Mouse (Mus musculus) kidney, embryonic 16.5 days (tissue): ENCODE results near the gene Trim54. TPM values are rescaled to one million over a fixed set of nuclear protein-coding genes. Genes with fewer than 3 reads are reported as not detected.
A peak's percentile ranks its signal among the peaks of the same experiment; 100 is the strongest.

Experiments
- ATAC-seq: fragments of 200-750 bp; cut with Nextera tagmentation; 2 replicates; pipeline ENCODE4 v1.8.0; 2017; ENCODE audit warnings: moderate TSS enrichment; ENCODE audit not compliant: low FRiP score, low TSS enrichment
- H3K27ac ChIP-seq: fragments of 300-500 bp; sonication (generic); 2 replicates; pipeline ENCODE4 v1.5.1; 2014; ENCODE audit warnings: low read length
- H3K27me3 ChIP-seq: fragments of 300-500 bp; sonication (generic); 2 replicates; pipeline ENCODE4 v1.6.1; 2014; ENCODE audit warnings: low read length, control low read depth, mixed read lengths; ENCODE audit not compliant: insufficient read depth
- H3K36me3 ChIP-seq: fragments of 300-500 bp; sonication (generic); 2 replicates; pipeline ENCODE4 v1.6.1; 2014; ENCODE audit warnings: low read length, control low read depth, mixed read lengths; ENCODE audit not compliant: insufficient read depth
- H3K4me1 ChIP-seq: fragments of 300-500 bp; sonication (generic); 2 replicates; pipeline ENCODE4 v1.6.1; 2014; ENCODE audit warnings: low read length, control low read depth, mixed read lengths; ENCODE audit not compliant: insufficient read depth
- H3K4me2 ChIP-seq: fragments of 300-500 bp; sonication (generic); replicated peaks from 2 replicates; pipeline ENCODE4 v1.6.1; 2014; ENCODE audit warnings: low read depth, low read length
- H3K4me3 ChIP-seq: fragments of 300-500 bp; sonication (generic); 2 replicates; pipeline ENCODE4 v1.5.1; 2014; ENCODE audit warnings: mild to moderate bottlenecking, low read length
- H3K9ac ChIP-seq: fragments of 300-500 bp; sonication (generic); replicated peaks from 2 replicates; pipeline ENCODE4 v1.6.1; 2014; ENCODE audit warnings: low read length
- H3K9me3 ChIP-seq: fragments of 300-500 bp; sonication (generic); 2 replicates; pipeline ENCODE4 v1.6.1; 2016; ENCODE audit warnings: low read length, control low read depth
- WGBS: fragments of 180-500 bp; shearing (Covaris S2); extraction: QIAGEN DNeasy Blood & Tissue Kit; methylation state at CpG from one replicate; pipeline ENCODE4 v1.1.7; 2014; 5-methylcytosine and 5-hydroxymethylcytosine counted together
- polyA plus RNA-seq: library from polyadenylated mRNA; unstranded; fragments of >200 nt; fragmentation: Nextera tagmentation; extraction: Ambion mirVana; gene quantifications from 2 replicates; pipeline ENCODE4 v1.2.1, GENCODE M21; 2015

Gene Trim54
- polyA plus RNA-seq, 1 experiment from 2014 or later: 0.19 TPM

GRCm38 (mm10) chr5:31082935-31083625 lies 33.4 kb upstream of the Trim54 start:
- peaks cover 2% of the 10 kb centered on the region; the same call in 1 of the 2 replicates for H3K27me3 ChIP-seq
- peaks cover 15% of the 10 kb centered on the region for H3K4me1 ChIP-seq
- no peaks in the 10 kb centered on the region for H3K9me3 ChIP-seq
- H3K4me3 ChIP-seq: no peak overlapping the region
- H3K36me3 ChIP-seq: peaks cover 11% of the 10 kb centered on the region
- H3K27ac ChIP-seq: no peak overlapping the region
- 19% methylated on average over 12 of the region's 12 CpGs for WGBS
- H3K9ac ChIP-seq: peak overlapping the region; percentile 23; the same call in 1 of the 2 replicates
- no peak for ATAC-seq
- peak overlapping the region; percentile 2; the same call in 1 of the 2 replicates for H3K4me2 ChIP-seq

- peak; percentile 72 for ATAC-seq
- Histone ChIP-seq H3K27ac (no peak overlapping the region), H3K4me2 (0 out of 2 replicates have a peak overlapping the region, but pooled peaks have one; percentile 2), H3K9ac (no peak overlapping the region), H3K4me3 (no peak overlapping the region), H3K9me3 (no peaks in the 10 kb centered on the region), H3K27me3 (peaks cover 3% of the 10 kb centered on the region; the same call in 1 of the 2 replicates), H3K4me1 (peaks cover 15% of the 10 kb centered on the region), H3K36me3 (peaks cover 2% of the 10 kb centered on the region; the same call in 1 of the 2 replicates)
- 0% methylated on average over 8 of the region's 8 CpGs for whole genome bisulfite sequencing
Measured at GRCm38 (mm10) chr5:31083949-31084348, 32.6 kb upstream of the Trim54 start.

- Histone ChIP-seq H3K27ac (no peak overlapping the region), H3K4me1 (peaks cover 15% of the 10 kb centered on the region), H3K27me3 (peaks cover 20% of the 10 kb centered on the region), H3K9me3 (no peaks in the 10 kb centered on the region), H3K36me3 (no peaks in the 10 kb centered on the region), H3K9ac (no peak overlapping the region), H3K4me3 (no peak overlapping the region), H3K4me2 (no peak overlapping the region)
- no peak for ATAC-seq
- WGBS: 34% methylated on average over 7 of the region's 7 CpGs
Measured at GRCm38 (mm10) chr5:31086606-31087005, 29.9 kb upstream of the Trim54 start.

- Histone ChIP-seq H3K4me2 (no peak overlapping the region), H3K4me3 (no peak overlapping the region), H3K36me3 (no peaks in the 10 kb centered on the region), H3K9ac (no peak overlapping the region), H3K27ac (no peak overlapping the region), H3K9me3 (no peaks in the 10 kb centered on the region), H3K27me3 (peaks cover 25% of the 10 kb centered on the region), H3K4me1 (peaks cover 15% of the 10 kb centered on the region)
- no peak for ATAC-seq
- WGBS: 73% methylated on average over 2 of the region's 2 CpGs
Measured at GRCm38 (mm10) chr5:31087131-31087530, 29.4 kb upstream of the Trim54 start.

GRCm38 (mm10) chr5:31092231-31092975 lies 24.1 kb upstream of the Trim54 start:
- H3K27me3 ChIP-seq: peaks cover 75% of the 10 kb centered on the region
- H3K9me3 ChIP-seq: no peaks in the 10 kb centered on the region
- no peak overlapping the region for H3K27ac ChIP-seq
- no peak for ATAC-seq
- peak overlapping the region; percentile 47 for H3K9ac ChIP-seq
- H3K4me1 ChIP-seq: peaks cover 27% of the 10 kb centered on the region
- no peaks in the 10 kb centered on the region for H3K36me3 ChIP-seq
- H3K4me2 ChIP-seq: peak overlapping the region; percentile 57
- WGBS: 2% methylated on average over 35 of the region's 53 CpGs
- peak overlapping the region; percentile 47 for H3K4me3 ChIP-seq

GRCm38 (mm10) chr5:31093151-31094041 lies 23.1 kb upstream of the Trim54 start:
- peaks cover 27% of the 10 kb centered on the region for H3K4me1 ChIP-seq
- peak overlapping the region; percentile 57 for H3K4me2 ChIP-seq
- peaks cover 76% of the 10 kb centered on the region for H3K27me3 ChIP-seq
- ATAC-seq: peak; percentile 60; the same call in 1 of the 2 replicates
- no peaks in the 10 kb centered on the region for H3K9me3 ChIP-seq
- H3K36me3 ChIP-seq: no peaks in the 10 kb centered on the region
- H3K9ac ChIP-seq: peak overlapping the region; percentile 47
- peak overlapping the region; percentile 47 for H3K4me3 ChIP-seq
- 1% methylated on average over 49 of the region's 54 CpGs for WGBS
- no peak overlapping the region for H3K27ac ChIP-seq

- Histone ChIP-seq H3K4me2 (peak overlapping the region; percentile 57), H3K9me3 (no peaks in the 10 kb centered on the region), H3K9ac (no peak overlapping the region), H3K4me1 (peaks cover 27% of the 10 kb centered on the region), H3K27me3 (peaks cover 84% of the 10 kb centered on the region), H3K4me3 (peak overlapping the region; percentile 36), H3K36me3 (no peaks in the 10 kb centered on the region), H3K27ac (no peak overlapping the region)
- 1% methylated on average over 29 of the region's 29 CpGs for WGBS
- ATAC-seq: no peak
Measured at GRCm38 (mm10) chr5:31094100-31094798, 22.3 kb upstream of the Trim54 start.

- WGBS: under 1% methylated on average over 59 of the region's 59 CpGs
- peak; percentile 24; the same call in 1 of the 2 replicates for ATAC-seq
- Histone ChIP-seq H3K36me3 (no peaks in the 10 kb centered on the region), H3K4me3 (peak overlapping the region; percentile 36), H3K27me3 (peaks cover 81% of the 10 kb centered on the region), H3K9me3 (no peaks in the 10 kb centered on the region), H3K4me2 (peak overlapping the region; percentile 57), H3K27ac (no peak overlapping the region), H3K4me1 (peaks cover 27% of the 10 kb centered on the region), H3K9ac (peak overlapping the region; percentile 12; the same call in 1 of the 2 replicates)
Measured at GRCm38 (mm10) chr5:31094799-31095691, 21.5 kb upstream of the Trim54 start.
